Mouse (Mus musculus) heart, postnatal 0 days (tissue): ENCODE results near the gene Tmem8b. TPM values are rescaled to one million over a fixed set of nuclear protein-coding genes. Genes with fewer than 3 reads are reported as not detected.

Experiments used
- ATAC-seq: fragments of 200-750 bp; cut with Nextera tagmentation; 2 replicates; pipeline ENCODE4 v1.8.0; 2017; ENCODE audit warnings: low read depth, moderate number of reproducible peaks, moderate library complexity; ENCODE audit not compliant: insufficient read depth
- DNase-seq: peaks from one replicate; pipeline ENCODE4 v3.0.0-alpha.2; 2016; ENCODE audit warnings: low spot score
- H3K27ac ChIP-seq: fragments of 300-500 bp; sonication (generic); 2 replicates; pipeline ENCODE4 v1.5.1; 2014; ENCODE audit warnings: low read depth, mild to moderate bottlenecking
- H3K27me3 ChIP-seq: fragments of 300-500 bp; sonication (generic); 2 replicates; pipeline ENCODE4 v1.6.1; 2014; ENCODE audit warnings: low read length, mixed read lengths; ENCODE audit not compliant: control insufficient read depth, insufficient read depth
- H3K36me3 ChIP-seq: fragments of 300-500 bp; sonication (generic); replicated peaks from 2 replicates; pipeline ENCODE4 v1.6.1; 2014; ENCODE audit warnings: low read length, mixed read lengths; ENCODE audit not compliant: control insufficient read depth, insufficient read depth
- H3K4me1 ChIP-seq: fragments of 300-500 bp; sonication (generic); 2 replicates; pipeline ENCODE4 v1.6.1; 2014; ENCODE audit warnings: antibody characterized with exemption; ENCODE audit not compliant: control insufficient read depth, insufficient read depth
- H3K4me2 ChIP-seq: fragments of 300-500 bp; sonication (generic); 2 replicates; pipeline ENCODE4 v1.6.1; 2014; ENCODE audit warnings: low read depth, mild to moderate bottlenecking, low read length, moderate library complexity
- H3K4me3 ChIP-seq: fragments of 300-500 bp; sonication (generic); 2 replicates; pipeline ENCODE4 v1.5.1; 2014; ENCODE audit warnings: low read depth, low read length
- H3K9ac ChIP-seq: fragments of 300-500 bp; sonication (generic); replicated peaks from 2 replicates; pipeline ENCODE4 v1.6.1; 2014; ENCODE audit warnings: low read depth, low read length, mixed read lengths
- H3K9me3 ChIP-seq: fragments of 300-500 bp; sonication (generic); replicated peaks from 2 replicates; pipeline ENCODE4 v1.6.1; 2016; ENCODE audit warnings: low read length; ENCODE audit not compliant: control insufficient read depth
- CTCF ChIP-seq: IDR thresholded peaks from 2 replicates; pipeline ENCODE4 v1.5.1; 2016; ENCODE audit warnings: antibody characterized with exemption, control low read depth, low read depth
- EP300 ChIP-seq: IDR thresholded peaks from 2 replicates; pipeline ENCODE4 v1.6.1; 2016; ENCODE audit warnings: antibody characterized with exemption, low read depth
- WGBS: fragments of 180-500 bp; shearing (Covaris S2); extraction: QIAGEN DNeasy Blood & Tissue Kit; methylation state at CpG from one replicate; pipeline ENCODE4 v1.1.7; 2014; 5-methylcytosine and 5-hydroxymethylcytosine counted together
- polyA plus RNA-seq: library from polyadenylated mRNA; unstranded; fragments of >200 nt; fragmentation: Nextera tagmentation; extraction: Ambion mirVana; gene quantifications from 2 replicates; pipeline ENCODE4 v1.2.1, GENCODE M21; 2015
- total RNA-seq: library from RNA; depleted of rRNA; stranded (reverse); fragments of >200 nt; gene quantifications from 2 replicates; pipeline ENCODE4 v1.2.3, GENCODE M21; 2014; ENCODE audit warnings: low replicate concordance; rRNA removed

The Tmem8b gene
- total RNA-seq = 9.6 and 24.9 TPM in 2 replicates
- 4.5 and 4.9 TPM in 2 replicates for polyA plus RNA-seq

DNA sequence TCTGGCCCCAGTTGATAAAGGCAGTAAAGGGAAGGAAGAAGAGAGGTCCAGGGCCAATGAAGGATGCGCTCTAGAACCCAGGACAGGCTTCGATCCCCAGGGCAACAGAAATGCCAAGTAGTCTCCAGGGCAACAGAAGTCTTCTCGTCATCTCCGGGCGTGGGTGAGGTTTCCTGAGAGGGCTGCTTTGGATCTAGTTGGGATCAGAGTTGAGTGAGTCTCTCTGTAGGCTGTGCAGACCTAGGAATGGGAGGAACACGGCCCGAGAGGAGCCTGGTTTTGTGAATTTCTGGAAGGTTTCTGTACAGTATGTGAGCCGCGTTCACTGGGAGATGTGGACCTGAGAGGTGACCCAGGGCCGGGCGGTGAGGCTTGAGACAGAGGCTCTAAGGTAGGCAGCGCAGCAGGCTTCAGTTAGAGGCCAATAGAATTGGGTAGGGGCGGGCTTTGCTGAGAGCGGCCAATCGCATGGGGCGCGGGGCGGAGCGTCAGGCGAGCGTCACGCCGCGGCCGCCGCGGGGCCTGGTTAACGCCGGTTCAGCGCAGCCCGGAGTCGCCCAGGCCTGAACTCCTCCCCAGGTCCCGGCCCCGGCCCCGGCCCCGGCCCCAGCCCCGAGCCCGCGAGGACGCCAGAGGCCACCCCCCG, at the start of gene Tmem8b, which contains the start of gene Fam221b:
Tmem8b (plus strand) TSS at position 190 of the 646 bp plus-strand sequence.
Fam221b (minus strand) TSS at position 364 of the 646 bp plus-strand sequence.
- Histone ChIP-seq H3K4me3 (peak within 1 kb of the TSS; percentile 78), H3K9me3 (no peaks in the 10 kb centered on the region), H3K36me3 (no peaks in the 10 kb centered on the region), H3K9ac (peak within 1 kb of the TSS; percentile 86), H3K4me1 (0 out of 2 replicates have a peak, but pooled peaks cover 8% of the 10 kb centered on the region), H3K4me2 (peak within 1 kb of the TSS; percentile 92), H3K27ac (peak within 1 kb of the TSS; percentile 77), H3K27me3 (peaks cover 8% of the 10 kb centered on the region)
- ATAC-seq = peak; percentile 91
- peak; percentile 77 for DNase-seq
- no peak for TF ChIP-seq EP300
- TF ChIP-seq CTCF = no peak
- under 1% methylated on average over 40 of the region's 41 CpGs for WGBS

DNA sequence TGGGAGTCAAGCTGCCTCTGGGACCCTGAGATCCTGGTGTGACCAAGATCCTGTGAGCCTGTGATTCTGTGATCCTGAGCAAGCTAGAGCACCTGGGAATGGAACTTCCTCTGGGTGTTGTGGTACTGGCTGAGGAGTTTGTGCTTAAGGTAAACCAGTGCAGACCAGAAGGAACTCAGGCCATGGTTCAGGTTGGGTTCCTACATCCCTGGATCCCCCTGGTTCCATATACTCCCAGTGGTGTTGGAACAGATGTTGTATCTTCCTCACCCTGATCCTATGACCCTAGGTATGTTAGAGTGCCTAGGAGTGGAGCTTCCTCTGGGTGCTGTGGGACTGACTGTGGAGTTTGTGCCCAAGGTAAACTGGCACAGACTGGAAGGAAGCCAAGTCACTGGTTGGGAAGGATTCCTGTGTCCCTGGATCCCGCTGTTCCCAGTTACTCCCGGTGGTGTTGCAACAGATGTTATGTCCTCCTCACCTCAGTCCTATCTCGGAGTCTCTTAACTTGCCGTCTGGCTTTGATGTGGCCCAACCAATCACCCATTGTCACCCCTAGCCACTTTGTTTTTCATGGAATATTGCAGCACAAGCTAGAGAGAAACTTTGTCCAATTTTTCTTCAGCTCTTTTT, 48.5 kb upstream of the Tmem8b start:
- 61% methylated on average over 4 of the region's 4 CpGs for WGBS
- Histone ChIP-seq H3K4me2 (no peak overlapping the region), H3K4me3 (no peak overlapping the region), H3K9me3 (peaks cover 9% of the 10 kb centered on the region), H3K36me3 (no peaks in the 10 kb centered on the region), H3K27ac (no peak overlapping the region), H3K9ac (no peak overlapping the region), H3K4me1 (no peaks in the 10 kb centered on the region), H3K27me3 (no peaks in the 10 kb centered on the region)
- TF ChIP-seq EP300 = no peak
- TF ChIP-seq CTCF = no peak
- DNase-seq (no peak), ATAC-seq (no peak)

DNA sequence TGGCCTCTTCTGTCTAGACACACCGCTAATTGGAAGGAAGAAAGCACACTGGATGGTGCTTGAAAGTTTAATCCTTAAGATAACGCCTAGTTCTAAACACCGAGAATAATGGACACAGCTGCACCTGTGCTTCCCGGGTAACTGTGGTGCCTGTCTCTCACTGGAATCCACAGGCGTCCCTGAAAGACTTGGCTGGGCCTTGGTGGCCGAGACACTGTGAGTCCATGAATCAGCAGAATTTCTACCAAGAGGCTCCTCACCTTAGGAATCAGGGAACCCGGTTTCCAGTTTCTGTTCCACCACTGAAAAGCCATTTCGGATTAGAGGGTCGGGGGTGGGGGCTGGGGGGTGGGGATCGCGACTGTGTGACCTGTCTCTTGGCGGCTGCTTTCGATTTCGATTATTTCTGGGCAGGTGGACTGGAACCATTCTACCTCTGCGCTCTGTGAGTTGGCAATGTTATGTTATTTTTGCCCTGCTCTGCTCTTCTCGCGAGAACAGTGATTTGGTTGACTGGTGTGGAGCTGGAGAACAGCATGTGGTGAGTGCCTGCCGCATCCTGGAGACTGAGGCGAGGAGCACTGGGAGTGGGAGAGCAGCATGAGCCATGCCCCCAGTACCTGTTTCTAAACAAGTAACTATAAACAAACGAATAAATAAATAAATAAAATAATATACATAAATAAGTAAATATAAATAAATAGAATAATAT, 39.5 kb upstream of the Tmem8b start:
- H3K4me2 ChIP-seq = peak overlapping the region; percentile 32; the same call in 1 of the 2 replicates
- ATAC-seq (no peak), DNase-seq (peak; percentile 43)
- H3K9ac ChIP-seq = no peak overlapping the region
- H3K9me3 ChIP-seq = peaks cover 13% of the 10 kb centered on the region
- no peaks in the 10 kb centered on the region for H3K36me3 ChIP-seq
- no peak overlapping the region for H3K27ac ChIP-seq
- H3K4me3 ChIP-seq = no peak overlapping the region
- WGBS = 42% methylated on average over 20 of the region's 20 CpGs
- TF ChIP-seq CTCF = no peak
- no peak for TF ChIP-seq EP300
- H3K4me1 ChIP-seq = peaks cover 10% of the 10 kb centered on the region; the same call in 1 of the 2 replicates
- H3K27me3 ChIP-seq = no peaks in the 10 kb centered on the region

DNA sequence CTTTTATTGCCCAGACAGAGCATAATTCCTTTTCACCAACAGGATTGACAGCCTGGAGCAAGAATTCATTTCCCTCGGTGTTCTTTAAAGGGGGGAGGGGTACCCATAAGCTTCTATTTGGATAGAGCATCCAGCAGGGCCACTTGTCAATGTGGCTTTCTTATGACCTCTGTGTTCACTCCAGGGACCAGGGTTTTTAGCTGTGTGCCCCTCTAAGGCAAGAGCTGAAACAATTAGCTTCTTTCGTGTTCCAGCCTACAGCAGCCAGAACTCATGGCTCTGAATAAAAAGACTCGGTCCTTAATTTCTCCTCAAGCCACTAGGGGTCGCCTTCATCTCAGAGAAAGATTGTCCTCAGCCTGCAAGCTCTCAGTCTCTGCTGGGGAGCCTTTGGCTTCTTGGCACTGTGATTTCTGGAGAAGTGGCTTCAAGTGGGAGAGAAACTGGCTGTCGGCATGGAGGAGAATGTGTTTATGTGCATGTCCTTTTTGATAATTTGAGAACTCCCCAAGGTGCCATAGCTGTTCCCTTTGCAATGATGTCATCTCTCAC, 38.7 kb upstream of the Tmem8b start:
- ATAC-seq (peak; percentile 65), DNase-seq (peak; percentile 94)
- peak overlapping the region; percentile 34; the same call in 1 of the 2 replicates for H3K4me2 ChIP-seq
- H3K4me1 ChIP-seq = peaks cover 11% of the 10 kb centered on the region; the same call in 1 of the 2 replicates
- H3K27ac ChIP-seq = no peak overlapping the region; the same call in 1 of the 2 replicates
- H3K27me3 ChIP-seq = no peaks in the 10 kb centered on the region
- H3K9me3 ChIP-seq = peaks cover 6% of the 10 kb centered on the region
- no peak overlapping the region for H3K4me3 ChIP-seq
- no peaks in the 10 kb centered on the region for H3K36me3 ChIP-seq
- 6% methylated on average over 5 of the region's 5 CpGs for WGBS
- H3K9ac ChIP-seq = no peak overlapping the region
- TF ChIP-seq EP300 = no peak
- TF ChIP-seq CTCF = peak; percentile 86

GRCm38 (mm10) chr4:43630671-43631045, 38.1 kb upstream of the Tmem8b start:
- H3K4me1 ChIP-seq = peaks cover 15% of the 10 kb centered on the region; the same call in 1 of the 2 replicates
- DNase-seq (no peak), ATAC-seq (no peak)
- H3K4me2 ChIP-seq = peak overlapping the region; percentile 90
- peaks cover under 1% of the 10 kb centered on the region; the same call in 1 of the 2 replicates for H3K9me3 ChIP-seq
- no peaks in the 10 kb centered on the region for H3K27me3 ChIP-seq
- 46% methylated on average over 5 of the region's 5 CpGs for WGBS
- peak overlapping the region; percentile 86 for H3K27ac ChIP-seq
- H3K4me3 ChIP-seq = no peak overlapping the region; the same call in 1 of the 2 replicates
- TF ChIP-seq CTCF (no peak), EP300 (no peak)
- peak overlapping the region; percentile 91; the same call in 1 of the 2 replicates for H3K9ac ChIP-seq
- H3K36me3 ChIP-seq = no peaks in the 10 kb centered on the region
